Mouse (Mus musculus): ENCODE measurements at regions not wholly inside any gene's neighbourhood (a gene's known extent, or its start where the extent isn't known, plus 50 kb on each side); places are given as distances from the start of the nearest gene placed in this dataset.

DNA sequence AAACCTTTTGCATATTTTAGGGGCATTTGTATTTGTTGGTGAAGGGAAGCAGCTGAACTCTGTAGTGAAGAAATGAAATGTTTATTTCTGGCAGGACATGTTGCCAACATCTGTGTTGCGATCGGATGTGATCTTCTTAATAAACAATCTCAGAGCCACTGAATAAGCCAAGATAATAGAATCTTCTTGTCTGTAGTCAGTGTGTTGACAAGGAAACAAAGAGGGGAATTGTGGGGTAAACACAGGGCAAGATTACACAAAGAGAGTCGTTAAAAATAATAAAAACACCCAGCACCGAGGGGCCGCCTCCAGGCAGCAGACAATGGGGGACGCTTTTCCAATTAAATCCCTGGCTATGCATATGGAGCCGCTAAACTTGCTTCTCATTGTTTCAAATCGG, 234.4 kb downstream of the Etnk1 start:
- no peak overlapping the region for H3K4me2 ChIP-seq (replicated peaks; ENCODE audit: low read depth)
- H3K9ac ChIP-seq (ENCODE audit: low read depth, low read length) = no peak overlapping the region
- no peak overlapping the region for H3K4me3 ChIP-seq (ENCODE audit: low read depth, low read length)
- 43% methylated on average over 8 of the region's 8 CpGs for WGBS
- H3K9me3 ChIP-seq (ENCODE audit: control insufficient read depth) = no peaks in the 10 kb centered on the region
- no peak overlapping the region for H3K27ac ChIP-seq (ENCODE audit: low read depth, low read length)
- no peak for ATAC-seq
- no peaks in the 10 kb centered on the region for H3K4me1 ChIP-seq (replicated peaks; ENCODE audit: control insufficient read depth, insufficient read depth, low read length)
- no peak for TF ChIP-seq CTCF (IDR thresholded peaks at IDR 0.05; ENCODE audit: low read depth)
- H3K36me3 ChIP-seq (ENCODE audit: control insufficient read depth, insufficient read depth) = no peaks in the 10 kb centered on the region
- H3K27me3 ChIP-seq (replicated peaks; ENCODE audit: control insufficient read depth, insufficient read depth, low read length) = no peaks in the 10 kb centered on the region

DNA sequence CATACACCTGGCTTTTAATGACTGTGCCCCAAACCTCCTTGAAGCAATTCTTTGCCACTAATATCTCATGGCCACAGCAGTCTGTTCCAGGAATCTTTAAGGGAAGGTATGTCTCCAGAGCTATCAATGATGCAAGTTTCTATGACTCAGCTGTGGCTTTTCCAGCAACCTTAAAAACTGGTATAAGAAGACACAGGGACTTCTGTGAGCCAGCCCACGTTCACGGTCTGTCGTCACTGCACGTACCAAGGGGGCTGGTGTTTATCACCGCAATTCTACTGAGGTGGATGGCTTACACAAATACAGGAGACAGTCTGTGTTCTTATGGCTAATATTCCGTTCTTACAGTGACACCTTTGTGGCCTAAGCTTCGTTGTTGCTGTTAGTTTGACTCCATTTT, 234.9 kb downstream of the Etnk1 start:
- no peaks in the 10 kb centered on the region for H3K27me3 ChIP-seq (replicated peaks; ENCODE audit: control insufficient read depth, insufficient read depth, low read length)
- WGBS = 82% methylated on average over 7 of the region's 7 CpGs
- H3K4me1 ChIP-seq (replicated peaks; ENCODE audit: control insufficient read depth, insufficient read depth, low read length) = no peaks in the 10 kb centered on the region
- no peaks in the 10 kb centered on the region for H3K36me3 ChIP-seq (ENCODE audit: control insufficient read depth, insufficient read depth)
- no peak for ATAC-seq
- no peak overlapping the region for H3K9ac ChIP-seq (ENCODE audit: low read depth, low read length)
- no peak overlapping the region for H3K27ac ChIP-seq (ENCODE audit: low read depth, low read length)
- no peak overlapping the region for H3K4me2 ChIP-seq (replicated peaks; ENCODE audit: low read depth)
- no peaks in the 10 kb centered on the region for H3K9me3 ChIP-seq (ENCODE audit: control insufficient read depth)
- no peak for TF ChIP-seq CTCF (IDR thresholded peaks at IDR 0.05; ENCODE audit: low read depth)
- no peak overlapping the region for H3K4me3 ChIP-seq (ENCODE audit: low read depth, low read length)

DNA sequence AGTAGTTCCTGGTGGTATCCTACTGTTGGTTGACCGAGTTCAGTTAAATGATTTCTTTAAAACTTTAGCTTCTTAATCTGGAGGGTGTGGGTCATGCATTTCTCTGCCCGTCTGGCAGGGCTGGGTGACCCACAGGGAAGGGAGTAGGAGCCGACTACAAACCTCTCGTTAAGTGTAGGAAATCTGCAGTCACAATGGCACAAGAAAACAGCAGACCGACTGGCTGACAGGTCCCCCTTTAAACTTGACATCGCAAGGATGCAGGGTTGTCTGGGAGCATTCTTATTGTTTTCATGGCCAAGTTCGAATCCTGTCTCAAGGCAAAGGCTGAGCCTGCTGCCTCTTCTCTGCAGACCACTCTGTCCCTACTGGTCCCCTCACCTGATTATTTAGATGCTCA, 235.7 kb downstream of the Etnk1 start:
- Histone ChIP-seq H3K4me2 (replicated peaks; ENCODE audit: low read depth) (no peak overlapping the region), H3K4me3 (ENCODE audit: low read depth, low read length) (no peak overlapping the region), H3K9me3 (ENCODE audit: control insufficient read depth) (no peaks in the 10 kb centered on the region), H3K36me3 (ENCODE audit: control insufficient read depth, insufficient read depth) (no peaks in the 10 kb centered on the region), H3K27me3 (replicated peaks; ENCODE audit: control insufficient read depth, insufficient read depth, low read length) (no peaks in the 10 kb centered on the region), H3K9ac (ENCODE audit: low read depth, low read length) (no peak overlapping the region), H3K27ac (ENCODE audit: low read depth, low read length) (no peak overlapping the region), H3K4me1 (replicated peaks; ENCODE audit: control insufficient read depth, insufficient read depth, low read length) (no peaks in the 10 kb centered on the region)
- TF ChIP-seq CTCF (IDR thresholded peaks at IDR 0.05; ENCODE audit: low read depth) = no peak
- ATAC-seq = no peak
- WGBS = 81% methylated on average over 7 of the region's 7 CpGs

DNA sequence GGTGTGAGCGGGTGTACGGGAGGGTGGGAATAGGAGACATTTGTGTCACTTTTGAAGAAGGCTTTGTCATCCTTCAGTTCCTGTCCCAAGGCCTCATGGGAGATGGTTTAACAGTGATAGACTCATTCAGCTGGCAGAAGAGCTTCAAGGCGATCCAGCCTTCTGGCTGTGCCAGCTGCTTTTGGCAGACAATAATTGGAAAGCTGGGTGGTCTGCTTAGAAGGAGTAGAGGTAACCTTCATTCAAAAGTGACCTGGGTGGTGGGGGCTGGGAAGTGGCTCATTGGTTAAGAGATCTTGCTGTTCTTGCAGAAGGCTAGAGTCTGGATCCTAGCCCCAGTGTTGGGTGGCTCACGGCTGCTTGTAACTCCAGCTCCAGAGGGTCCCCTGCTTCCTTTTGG, 237.5 kb downstream of the Etnk1 start:
- H3K9ac ChIP-seq (ENCODE audit: low read depth, low read length) = no peak overlapping the region
- TF ChIP-seq CTCF (IDR thresholded peaks at IDR 0.05; ENCODE audit: low read depth) = no peak
- H3K36me3 ChIP-seq (ENCODE audit: control insufficient read depth, insufficient read depth) = no peaks in the 10 kb centered on the region
- 91% methylated on average over 4 of the region's 4 CpGs for WGBS
- no peak overlapping the region for H3K4me2 ChIP-seq (replicated peaks; ENCODE audit: low read depth)
- ATAC-seq = no peak
- H3K4me1 ChIP-seq (replicated peaks; ENCODE audit: control insufficient read depth, insufficient read depth, low read length) = no peaks in the 10 kb centered on the region
- no peak overlapping the region for H3K27ac ChIP-seq (ENCODE audit: low read depth, low read length)
- no peaks in the 10 kb centered on the region for H3K9me3 ChIP-seq (ENCODE audit: control insufficient read depth)
- H3K27me3 ChIP-seq (replicated peaks; ENCODE audit: control insufficient read depth, insufficient read depth, low read length) = no peaks in the 10 kb centered on the region
- no peak overlapping the region for H3K4me3 ChIP-seq (ENCODE audit: low read depth, low read length)

DNA sequence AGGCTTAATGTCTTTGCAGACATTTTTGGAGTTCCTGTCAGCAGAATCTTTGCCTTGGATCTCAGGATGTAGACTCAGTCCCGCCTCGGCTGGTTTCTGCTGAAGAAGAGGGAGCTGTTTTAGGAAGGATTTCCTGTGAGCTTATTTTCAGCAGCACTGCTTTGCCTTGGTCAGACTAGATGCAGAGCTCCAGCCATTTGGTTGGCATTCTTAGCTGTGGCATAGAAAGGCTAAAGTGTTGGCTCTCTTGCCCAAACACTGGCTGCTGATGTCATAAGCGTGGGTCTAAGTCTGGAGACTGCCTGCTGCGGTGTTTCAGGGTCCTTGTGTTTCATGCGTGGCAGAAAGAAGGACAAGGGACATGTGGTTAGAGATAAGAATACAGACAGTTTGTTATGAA, 245.0 kb downstream of the Etnk1 start:
- Histone ChIP-seq H3K4me3 (ENCODE audit: low read depth, low read length) (no peak overlapping the region), H3K27me3 (replicated peaks; ENCODE audit: control insufficient read depth, insufficient read depth, low read length) (no peaks in the 10 kb centered on the region), H3K36me3 (ENCODE audit: control insufficient read depth, insufficient read depth) (no peaks in the 10 kb centered on the region), H3K9ac (ENCODE audit: low read depth, low read length) (no peak overlapping the region), H3K4me2 (replicated peaks; ENCODE audit: low read depth) (no peak overlapping the region), H3K27ac (ENCODE audit: low read depth, low read length) (no peak overlapping the region), H3K4me1 (replicated peaks; ENCODE audit: control insufficient read depth, insufficient read depth, low read length) (no peaks in the 10 kb centered on the region), H3K9me3 (ENCODE audit: control insufficient read depth) (no peaks in the 10 kb centered on the region)
- WGBS = 86% methylated on average over 5 of the region's 5 CpGs
- ATAC-seq = no peak
- TF ChIP-seq CTCF (IDR thresholded peaks at IDR 0.05; ENCODE audit: low read depth) = no peak

DNA sequence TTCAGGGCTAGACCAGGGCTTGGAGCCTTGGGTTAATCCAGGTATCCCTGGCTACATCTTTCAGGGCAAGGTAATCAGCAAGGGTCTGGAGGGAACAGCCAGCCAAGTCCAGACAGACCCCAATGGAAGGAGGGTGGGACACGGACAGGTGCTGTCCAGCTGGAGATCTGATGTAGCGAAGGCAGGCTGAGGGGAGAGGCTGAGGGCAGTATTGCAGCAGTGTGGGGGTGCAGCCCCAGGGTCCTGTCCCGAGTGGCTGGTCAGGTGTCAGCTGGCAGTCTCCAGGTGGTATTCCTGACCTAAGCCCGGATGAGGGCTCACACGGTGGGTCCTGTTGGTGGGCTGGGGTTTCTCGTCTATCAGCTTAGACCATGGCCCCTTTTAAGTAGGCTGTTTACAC, 245.7 kb downstream of the Etnk1 start:
- Histone ChIP-seq H3K9me3 (ENCODE audit: control insufficient read depth) (no peaks in the 10 kb centered on the region), H3K9ac (ENCODE audit: low read depth, low read length) (no peak overlapping the region), H3K36me3 (ENCODE audit: control insufficient read depth, insufficient read depth) (no peaks in the 10 kb centered on the region), H3K4me1 (replicated peaks; ENCODE audit: control insufficient read depth, insufficient read depth, low read length) (no peaks in the 10 kb centered on the region), H3K27ac (ENCODE audit: low read depth, low read length) (no peak overlapping the region), H3K4me2 (replicated peaks; ENCODE audit: low read depth) (no peak overlapping the region), H3K4me3 (ENCODE audit: low read depth, low read length) (no peak overlapping the region), H3K27me3 (replicated peaks; ENCODE audit: control insufficient read depth, insufficient read depth, low read length) (no peaks in the 10 kb centered on the region)
- no peak for ATAC-seq
- WGBS = 86% methylated on average over 6 of the region's 6 CpGs
- TF ChIP-seq CTCF (IDR thresholded peaks at IDR 0.05; ENCODE audit: low read depth) = no peak

Measured in intestine, postnatal 0 days (tissue).